Mouse (Mus musculus) myocyte (in vitro differentiated cells): ENCODE data around the gene Casp7. TPM values are rescaled to one million over a fixed set of nuclear protein-coding genes. Genes with fewer than 3 reads are reported as not detected.

Experiments
- H3K27me3 ChIP-seq: one replicate; pipeline ENCODE4 v1.6.1; 2011; ENCODE audit not compliant: control insufficient read depth, insufficient read depth, insufficient read length
- H3K36me3 ChIP-seq: one replicate; pipeline ENCODE4 v1.6.1; 2011; ENCODE audit not compliant: control insufficient read depth, insufficient read depth
- H3K4me2 ChIP-seq: one replicate; pipeline ENCODE4 v1.6.1; 2011; ENCODE audit warnings: low read depth, control low read depth
- H3K4me3 ChIP-seq: one replicate; pipeline ENCODE4 v1.5.1; 2011; ENCODE audit warnings: mild to moderate bottlenecking, control low read depth, moderate library complexity
- H3K79me2 ChIP-seq: one replicate; pipeline ENCODE4 v1.6.1; 2011; ENCODE audit not compliant: control insufficient read depth, insufficient read depth
- H3ac ChIP-seq: one replicate; pipeline ENCODE4 v1.6.1; 2011; ENCODE audit not compliant: control insufficient read depth, insufficient read length
- CEBPB ChIP-seq: IDR thresholded peaks from 2 replicates; pipeline ENCODE4 v1.6.1; 2011; ENCODE audit warnings: mild to moderate bottlenecking, moderate library complexity; ENCODE audit not compliant: poor library complexity, insufficient read depth, severe bottlenecking
- E2F4 ChIP-seq: IDR thresholded peaks from one replicate; pipeline ENCODE4 v1.6.1; 2011; ENCODE audit warnings: mild to moderate bottlenecking, control low read depth, moderate library complexity; ENCODE audit not compliant: insufficient read depth
- MAX ChIP-seq: IDR thresholded peaks from one replicate; pipeline ENCODE4 v1.6.1; 2011; ENCODE audit warnings: low read depth, mild to moderate bottlenecking, control low read depth
- MYOD1 ChIP-seq, 3 experiments: IDR thresholded peaks; one replicate each; pipeline ENCODE4 v1.6.1; 2011; ENCODE audit warnings: control low read depth in 2 of 3, low read depth in 2 of 3, mild to moderate bottlenecking in 2 of 3, moderate library complexity in 1 of 3; ENCODE audit not compliant: insufficient read length in 2 of 3, control insufficient read depth in 1 of 3
- MYOG ChIP-seq, 3 experiments: IDR thresholded peaks; one replicate each; pipeline ENCODE4 v1.6.1; 2011; ENCODE audit warnings: control low read depth in 2 of 3, low read depth in 2 of 3, mild to moderate bottlenecking in 2 of 3; ENCODE audit not compliant: insufficient read length in 2 of 3, control insufficient read depth in 1 of 3, insufficient read depth in 1 of 3
- POLR2A ChIP-seq: IDR thresholded peaks from one replicate; pipeline ENCODE4 v1.6.1; 2011; ENCODE audit warnings: low read depth, mild to moderate bottlenecking, control low read depth, moderate library complexity; ENCODE audit not compliant: insufficient read length
- POLR2AphosphoS2 ChIP-seq: IDR thresholded peaks from one replicate; pipeline ENCODE4 v1.6.1; 2011; ENCODE audit warnings: low read depth, control low read depth; ENCODE audit not compliant: insufficient read length
- REST ChIP-seq: IDR thresholded peaks from one replicate; pipeline ENCODE4 v1.6.1; 2011; ENCODE audit warnings: mild to moderate bottlenecking, control low read depth, moderate library complexity; ENCODE audit not compliant: insufficient read depth, insufficient read length
- SRF ChIP-seq: IDR thresholded peaks from one replicate; pipeline ENCODE4 v1.6.1; 2011; ENCODE audit warnings: low read depth; ENCODE audit not compliant: control insufficient read depth, insufficient read length
- TCF12 ChIP-seq: IDR thresholded peaks from one replicate; pipeline ENCODE4 v1.6.1; 2011; ENCODE audit warnings: mild to moderate bottlenecking, control low read depth; ENCODE audit not compliant: poor library complexity, insufficient read depth, severe bottlenecking
- TCF3 ChIP-seq: IDR thresholded peaks from one replicate; pipeline ENCODE4 v1.6.1; 2011; ENCODE audit warnings: low read depth, control low read depth; ENCODE audit not compliant: insufficient read length
- USF1 ChIP-seq: IDR thresholded peaks from one replicate; pipeline ENCODE4 v1.6.1; 2011; ENCODE audit warnings: low read depth, mild to moderate bottlenecking, control low read depth, moderate library complexity
- polyA plus RNA-seq: library from polyadenylated mRNA; unstranded; fragments of >200 nt; fragmentation: generic; extraction: Trizol; gene quantifications from one replicate; pipeline ENCODE4 v1.2.1, GENCODE M21; 2012; ENCODE audit warnings: missing spikeins

Casp7 gene
- polyA plus RNA-seq, 1 experiment: 6.6 TPM

DNA sequence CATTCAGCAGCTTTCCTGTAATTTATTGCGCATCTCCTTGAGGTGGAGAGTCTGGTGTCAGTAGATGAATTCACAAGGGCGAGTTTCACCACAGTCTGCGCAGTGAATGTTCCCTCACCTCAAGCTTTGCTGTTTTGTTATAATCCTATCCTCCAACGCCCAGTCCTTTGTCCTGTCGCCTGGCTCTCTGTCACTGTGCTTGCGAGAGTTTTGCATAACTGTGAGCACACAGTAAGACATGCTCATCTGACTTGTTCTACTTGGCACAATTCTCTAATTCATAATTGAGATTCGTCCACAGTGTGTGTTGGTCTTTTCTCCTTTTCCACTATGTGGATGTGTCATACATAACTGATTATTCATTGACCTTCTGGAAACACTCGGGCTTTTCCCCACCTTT lies 69.6 kb downstream of the Casp7 start:
- H3K27me3 ChIP-seq: no peaks in the 10 kb centered on the region
- H3K4me2 ChIP-seq: no peak overlapping the region
- TF ChIP-seq POLR2AphosphoS2: no peak
- no peak for TF ChIP-seq MAX
- no peak for TF ChIP-seq MYOD1 (IDR thresholded peaks at IDR 0.05; ENCODE audit: control insufficient read depth in 1 of 3, insufficient read length in 2 of 3, low read depth in 2 of 3)
- TF ChIP-seq E2F4: no peak
- TF ChIP-seq CEBPB: no peak
- no peak for TF ChIP-seq USF1
- TF ChIP-seq POLR2A: no peak
- no peak for TF ChIP-seq REST
- no peak for TF ChIP-seq MYOG (IDR thresholded peaks at IDR 0.05; ENCODE audit: control insufficient read depth in 1 of 3, insufficient read depth in 1 of 3, insufficient read length in 2 of 3, low read depth in 2 of 3)
- no peak for TF ChIP-seq TCF12
- no peak for TF ChIP-seq TCF3
- no peak for TF ChIP-seq SRF
- H3K4me3 ChIP-seq: no peak overlapping the region
- no peak overlapping the region for H3ac ChIP-seq
- no peaks in the 10 kb centered on the region for H3K79me2 ChIP-seq
- no peaks in the 10 kb centered on the region for H3K36me3 ChIP-seq

DNA sequence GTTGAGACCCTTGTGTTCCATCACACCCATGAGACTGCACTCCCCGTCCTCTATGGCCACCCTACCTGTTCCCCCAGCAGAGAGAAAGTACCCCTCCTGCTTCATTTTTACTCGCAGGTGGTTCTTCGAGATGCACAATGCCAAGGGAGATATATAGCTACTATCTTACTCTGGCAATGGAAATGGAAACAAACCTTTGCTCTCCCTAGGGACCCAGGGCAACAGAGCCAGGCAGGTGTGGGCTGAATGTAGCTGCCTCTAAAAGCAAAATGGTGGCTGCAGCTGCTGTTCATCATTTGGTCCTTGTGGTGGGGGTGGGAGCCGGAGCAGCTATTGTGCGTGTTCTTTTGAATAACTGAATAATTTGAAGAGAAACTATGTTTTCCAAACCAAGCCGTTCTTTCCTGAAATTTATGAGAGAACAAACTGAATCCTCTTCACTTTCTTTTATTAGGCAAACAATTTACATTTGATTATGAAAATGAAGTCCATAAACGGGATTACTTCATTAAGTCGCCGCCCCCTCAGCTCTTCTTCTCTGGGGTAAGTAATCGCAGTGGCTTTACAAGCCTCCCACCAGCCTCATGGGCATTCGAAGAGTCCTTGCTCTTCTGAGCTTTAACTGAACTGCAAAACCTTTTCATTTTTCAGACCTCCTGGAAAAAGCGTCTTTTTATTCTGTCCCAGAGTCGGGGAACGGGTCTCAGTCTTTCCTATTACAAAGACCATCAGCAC lies 73.5 kb downstream of the Casp7 start:
- Histone ChIP-seq H3ac (no peak overlapping the region), H3K4me3 (no peak overlapping the region), H3K27me3 (no peaks in the 10 kb centered on the region), H3K36me3 (no peaks in the 10 kb centered on the region), H3K79me2 (no peaks in the 10 kb centered on the region), H3K4me2 (no peak overlapping the region)
- TF ChIP-seq MAX (no peak), REST (no peak), USF1 (no peak), CEBPB (no peak), E2F4 (no peak), POLR2AphosphoS2 (no peak), MYOG (IDR thresholded peaks at IDR 0.05; ENCODE audit: control insufficient read depth in 1 of 3, insufficient read depth in 1 of 3, insufficient read length in 2 of 3, low read depth in 2 of 3) (no peak), SRF (no peak), TCF12 (no peak), MYOD1 (IDR thresholded peaks at IDR 0.05; ENCODE audit: control insufficient read depth in 1 of 3, insufficient read length in 2 of 3, low read depth in 2 of 3) (no peak)

DNA sequence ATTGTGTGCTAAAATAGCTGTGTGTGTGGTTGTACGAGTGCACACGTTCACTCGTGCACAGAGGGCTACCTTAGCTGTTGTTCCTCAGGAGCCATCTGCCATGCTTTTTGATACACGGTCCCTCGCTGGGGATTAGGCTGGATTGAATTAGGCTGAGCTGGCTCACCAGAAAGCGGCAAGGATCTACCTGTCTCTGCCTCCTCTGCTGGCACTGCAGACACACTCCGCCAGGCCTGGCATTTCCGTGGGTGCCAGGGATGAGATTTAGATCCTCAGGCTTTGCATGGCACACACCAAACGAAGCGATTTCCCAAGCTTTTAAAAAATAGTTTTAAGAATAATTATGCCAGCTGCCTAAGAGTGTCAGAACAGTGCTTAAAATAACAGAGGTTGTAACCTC lies 75.0 kb downstream of the Casp7 start:
- no peaks in the 10 kb centered on the region for H3K79me2 ChIP-seq
- H3K36me3 ChIP-seq: no peaks in the 10 kb centered on the region
- TF ChIP-seq REST: no peak
- no peak for TF ChIP-seq SRF
- TF ChIP-seq TCF12: no peak
- H3K4me3 ChIP-seq: no peak overlapping the region
- no peaks in the 10 kb centered on the region for H3K27me3 ChIP-seq
- H3K4me2 ChIP-seq: no peak overlapping the region
- no peak overlapping the region for H3ac ChIP-seq

DNA sequence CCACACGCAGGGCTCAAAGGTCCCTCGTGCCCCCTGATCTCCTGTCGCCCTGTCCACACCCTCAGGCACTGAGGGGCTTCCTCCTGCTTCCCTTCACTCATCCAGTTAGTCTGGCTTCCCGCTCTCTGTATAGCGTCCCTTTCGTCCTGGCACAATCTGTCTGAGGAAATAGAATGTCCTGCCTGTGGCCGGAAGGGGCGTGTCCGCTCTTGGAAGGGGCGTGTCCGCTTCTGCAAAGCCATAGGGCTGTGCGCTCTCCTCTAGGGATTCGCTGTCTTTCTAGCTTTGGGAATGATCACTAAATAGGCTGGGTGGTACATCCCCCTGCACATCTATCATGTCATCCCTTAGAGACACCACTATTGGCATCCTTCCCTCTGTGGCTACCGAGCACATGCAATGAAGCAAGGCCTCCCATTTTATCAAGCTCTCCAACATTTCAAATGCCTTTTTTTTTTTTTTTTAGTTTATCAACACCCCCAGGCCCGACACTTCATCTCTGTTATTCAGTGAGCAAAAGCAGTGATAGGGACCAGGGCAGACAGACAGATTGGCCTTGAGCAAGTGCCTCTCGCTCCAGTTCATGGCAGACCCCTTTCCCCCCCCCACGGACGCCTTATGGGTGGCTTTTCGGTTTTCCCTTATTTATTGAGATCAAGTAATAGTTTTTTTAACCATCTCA lies 78.1 kb downstream of the Casp7 start:
- Histone ChIP-seq H3K27me3 (no peaks in the 10 kb centered on the region), H3K79me2 (no peaks in the 10 kb centered on the region), H3K4me2 (no peak overlapping the region), H3K4me3 (no peak overlapping the region), H3K36me3 (no peaks in the 10 kb centered on the region), H3ac (no peak overlapping the region)
- TF ChIP-seq SRF: no peak
- no peak for TF ChIP-seq POLR2AphosphoS2
- no peak for TF ChIP-seq TCF12
- TF ChIP-seq MAX: no peak
- no peak for TF ChIP-seq POLR2A
- TF ChIP-seq TCF3: no peak

DNA sequence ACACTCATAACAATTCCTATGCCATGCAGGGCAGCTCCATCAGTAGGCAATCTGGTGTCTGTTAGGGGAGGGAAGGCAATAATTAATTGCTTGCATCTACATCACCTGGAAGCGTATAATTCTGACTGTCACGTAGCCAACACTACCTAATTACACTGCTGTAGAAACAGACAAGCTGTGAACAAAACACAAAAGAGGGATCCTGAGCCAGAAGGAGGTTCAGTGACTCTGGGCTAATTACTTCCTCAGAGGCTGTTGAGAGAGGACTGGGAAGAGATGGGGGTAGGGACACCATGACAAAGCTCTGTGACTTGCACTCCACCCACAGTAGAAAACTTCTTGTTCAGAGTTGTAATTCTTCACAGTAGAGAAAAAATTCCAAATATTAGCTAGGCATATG lies 79.6 kb downstream of the Casp7 start:
- Histone ChIP-seq H3K4me3 (no peak overlapping the region), H3ac (no peak overlapping the region), H3K27me3 (no peaks in the 10 kb centered on the region), H3K79me2 (no peaks in the 10 kb centered on the region), H3K36me3 (no peaks in the 10 kb centered on the region), H3K4me2 (no peak overlapping the region)
- TF ChIP-seq TCF3 (no peak), REST (no peak), MAX (no peak), MYOG (IDR thresholded peaks at IDR 0.05; ENCODE audit: control insufficient read depth in 1 of 3, insufficient read depth in 1 of 3, insufficient read length in 2 of 3, low read depth in 2 of 3) (no peak), MYOD1 (IDR thresholded peaks at IDR 0.05; ENCODE audit: control insufficient read depth in 1 of 3, insufficient read length in 2 of 3, low read depth in 2 of 3) (no peak), E2F4 (no peak)
